Mouse (Mus musculus) embryo, embryonic 10 days (tissue): ENCODE results near the gene Tppp.
A peak's percentile ranks its signal among the peaks of the same experiment; 100 is the strongest.
"Not testable (repeated sequence)": the region's sequence is repeated elsewhere in the genome, so short reads cannot be mapped to it uniquely, and the experiment has no call there.

ENCODE experiments used
- DNase-seq: peaks from one replicate; pipeline ENCODE4 v3.0.0-alpha.2; 2015; ENCODE audit warnings: low spot score

Tppp gene

GRCm38 (mm10) chr13:74025151-74026081 lies 16.2 kb downstream of the Tppp start:
- no peak for DNase-seq

- peak; percentile 75 for DNase-seq
Measured at GRCm38 (mm10) chr13:74026215-74026614, 17.0 kb downstream of the Tppp start.

DNA sequence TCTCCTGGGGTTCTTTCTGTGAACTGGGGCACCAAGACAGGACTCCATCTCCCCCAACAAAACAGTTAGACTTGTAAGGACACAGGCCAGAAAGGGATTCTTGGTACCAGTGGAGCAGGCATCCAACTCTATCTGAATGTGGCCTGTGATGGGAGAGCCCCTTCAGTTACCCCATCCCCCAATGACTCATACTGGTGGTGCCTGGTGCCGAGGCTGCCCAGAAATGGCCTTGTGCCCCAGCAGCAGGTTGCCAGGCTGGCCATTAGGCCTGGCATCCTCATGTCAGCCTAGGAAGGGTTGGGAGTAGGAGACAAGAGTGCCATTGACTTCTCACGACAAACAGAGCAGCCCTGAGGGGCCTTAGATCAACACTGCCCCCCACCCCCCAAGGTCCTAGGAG lies 18.9 kb downstream of the Tppp start:
- DNase-seq = no peak

DNA sequence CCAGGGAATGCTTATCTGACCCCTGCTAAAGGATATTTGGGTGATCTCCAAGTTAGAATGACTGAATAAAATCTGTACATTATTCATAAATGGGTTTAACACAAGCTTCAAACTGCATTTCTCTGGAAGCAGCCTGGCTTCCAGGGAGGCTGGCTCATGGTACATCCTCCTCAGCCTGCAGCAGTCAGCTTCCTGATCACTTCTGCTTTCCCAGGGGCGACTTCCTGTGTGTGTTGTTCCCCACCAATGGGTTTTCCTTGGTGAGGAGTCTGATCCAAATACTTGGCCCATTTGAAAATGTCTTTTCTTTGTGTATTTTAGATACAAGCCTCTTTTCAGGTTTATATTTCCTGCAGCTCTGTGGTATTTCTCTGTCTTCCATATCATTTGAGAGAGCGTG lies 19.8 kb downstream of the Tppp start:
- DNase-seq = no peak

- DNase-seq = no peak
Measured at GRCm38 (mm10) chr13:74030691-74031090, 21.5 kb downstream of the Tppp start.

GRCm38 (mm10) chr13:74031133-74031532 lies 21.9 kb downstream of the Tppp start:
- no peak for DNase-seq

- no peak for DNase-seq
Measured at GRCm38 (mm10) chr13:74034756-74035155, 25.5 kb downstream of the Tppp start.

GRCm38 (mm10) chr13:74035776-74036175 lies 26.6 kb downstream of the Tppp start:
- no peak for DNase-seq

- DNase-seq = no peak
Measured at GRCm38 (mm10) chr13:74039926-74040325, 30.7 kb downstream of the Tppp start.

DNA sequence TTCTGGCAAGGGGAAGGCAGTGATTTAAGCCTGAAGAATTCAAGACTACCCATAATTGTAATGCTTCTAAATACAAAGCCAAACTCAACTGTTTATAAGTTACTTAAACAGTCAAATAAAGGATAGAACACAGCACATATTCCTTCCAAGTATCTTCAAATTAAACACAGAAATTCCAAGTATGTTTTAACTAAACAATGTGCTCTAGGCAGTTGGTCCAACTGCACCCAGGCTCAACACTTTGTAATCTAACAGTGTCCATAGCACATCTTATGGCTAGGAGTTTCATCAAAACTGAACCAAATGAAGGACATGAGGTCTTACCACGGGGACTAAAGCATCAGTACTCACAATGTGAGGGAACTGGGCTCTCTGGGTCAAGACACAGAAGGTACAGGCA lies 47.0 kb downstream of the Tppp start:
- DNase-seq = no peak

DNA sequence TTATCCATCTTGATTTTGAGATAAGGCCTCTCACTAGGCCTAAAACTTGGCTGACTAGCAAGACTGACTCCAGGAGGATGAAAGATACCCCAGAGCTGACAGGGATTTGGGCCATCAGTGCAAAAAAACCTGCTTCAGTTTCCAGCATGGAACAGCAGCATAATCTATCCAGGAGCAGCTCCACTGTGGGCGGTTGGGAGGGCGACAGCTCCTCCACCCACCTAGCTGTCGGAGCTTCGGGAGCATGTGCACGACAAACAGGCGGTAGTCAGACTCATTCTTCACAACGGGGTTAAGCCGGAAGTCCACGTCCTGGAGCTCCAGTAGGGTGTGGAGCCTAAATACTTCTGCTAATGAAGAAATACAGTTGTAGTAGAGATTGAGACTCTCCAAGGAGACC lies 48.9 kb downstream of the Tppp start:
- no peak for DNase-seq

DNA sequence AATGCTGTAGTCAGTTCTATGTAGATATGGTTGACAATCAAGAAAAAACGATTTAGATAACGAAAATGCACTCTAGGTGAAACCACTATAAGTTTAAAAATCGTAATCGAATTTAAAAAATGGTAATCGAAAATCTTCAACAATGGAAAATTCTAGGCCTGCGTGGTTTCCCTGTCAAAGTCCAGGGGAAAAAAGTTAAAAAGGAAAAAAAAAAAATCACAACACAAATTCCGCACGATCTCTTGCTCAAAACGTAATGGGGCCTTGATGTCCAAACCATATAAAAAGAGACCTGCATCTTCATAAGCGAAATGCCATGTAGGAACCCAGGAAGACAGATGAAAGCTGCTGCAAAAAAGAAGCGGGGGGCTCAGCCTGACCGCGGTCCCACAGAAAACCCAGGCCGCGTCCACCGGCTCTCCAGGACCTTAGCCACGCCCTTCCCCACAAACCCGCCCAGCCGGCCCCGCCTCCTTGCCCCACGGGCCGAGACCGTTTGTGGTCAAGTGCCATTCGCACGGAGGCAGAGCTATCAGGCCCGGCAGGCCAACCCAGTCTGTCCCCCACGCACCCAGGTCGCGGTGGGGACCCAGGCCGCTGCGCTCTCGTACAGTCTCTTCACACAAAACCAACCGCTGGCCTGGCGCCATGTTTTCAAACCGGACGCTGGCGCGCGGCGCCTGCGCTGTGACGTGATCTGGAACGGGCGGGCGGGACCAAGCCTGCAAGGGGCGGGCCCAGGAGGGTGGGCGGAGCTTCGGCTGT lies 52.6 kb downstream of the Tppp start, which contains the start of gene Cep72:
TSS of gene Cep72 (minus strand) at position 687 of the 765 bp plus-strand sequence.
- DNase-seq = peak; percentile 94

- DNase-seq = no peak
Measured at GRCm38 (mm10) chr13:74062378-74063128, 53.3 kb downstream of the Tppp start.

- no peak for DNase-seq
Measured at GRCm38 (mm10) chr13:74063340-74064050, 54.3 kb downstream of the Tppp start.

DNA sequence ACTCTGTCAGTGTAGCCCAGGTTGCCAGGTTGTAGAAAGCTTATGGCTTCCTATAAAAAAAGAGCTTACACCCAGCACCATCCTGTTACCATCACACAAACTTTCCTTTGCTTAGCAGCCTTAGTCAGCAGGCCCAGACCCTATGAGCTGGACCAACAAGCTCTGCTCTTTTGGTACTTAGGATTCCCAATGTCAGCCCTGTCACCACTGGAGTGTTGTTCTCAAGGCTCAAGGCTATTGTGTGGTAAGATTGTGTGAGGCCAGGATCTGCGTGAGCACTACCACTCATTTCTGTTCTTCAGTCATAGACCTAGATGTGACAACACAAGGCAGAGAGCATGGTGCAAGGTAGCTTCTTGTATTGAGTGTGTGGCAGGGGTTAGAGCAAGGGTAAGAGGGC lies 57.4 kb downstream of the Tppp start:
- no peak for DNase-seq

DNA sequence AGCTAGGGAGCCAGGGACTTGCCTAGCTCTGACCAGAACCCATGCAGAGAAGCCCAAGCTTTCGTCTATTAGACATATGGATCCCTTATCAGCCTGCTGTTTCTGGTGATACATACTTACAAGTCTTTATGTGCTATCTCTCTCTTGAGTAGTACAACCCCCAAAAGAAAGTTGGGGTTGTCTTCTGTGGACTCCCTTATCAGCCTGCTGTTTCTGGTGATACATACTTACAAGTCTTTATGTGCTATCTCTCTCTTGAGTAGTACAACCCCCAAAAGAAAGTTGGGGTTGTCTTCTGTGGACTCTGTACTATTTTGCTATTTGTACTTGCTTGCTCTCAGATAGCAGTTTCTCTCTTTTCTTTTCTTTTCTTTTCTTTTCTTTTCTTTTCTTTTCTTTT lies 62.0 kb downstream of the Tppp start:
- not testable (repeated sequence) for DNase-seq

DNA sequence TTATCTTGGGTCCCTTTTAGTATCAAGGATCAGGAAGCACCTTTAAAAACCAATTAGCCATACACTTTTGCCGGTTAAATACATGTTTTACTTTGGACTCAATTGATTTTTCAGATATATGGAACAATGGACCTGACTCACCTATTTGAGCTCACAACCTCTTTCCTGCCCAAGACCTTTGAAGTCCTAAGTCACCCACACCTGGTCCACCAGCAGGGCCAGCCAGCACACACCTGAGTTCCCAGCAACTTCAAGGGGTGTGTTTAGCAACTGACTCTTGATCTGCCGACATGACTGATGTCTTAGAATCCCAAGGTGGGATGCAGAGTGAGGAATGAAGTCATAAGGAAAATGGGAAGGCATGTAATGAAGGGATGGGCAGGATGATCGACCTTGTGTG lies 62.5 kb downstream of the Tppp start:
- no peak for DNase-seq

GRCm38 (mm10) chr13:74073369-74073768 lies 64.2 kb downstream of the Tppp start:
- DNase-seq = no peak
